Mouse (Mus musculus) lung, postnatal 0 days (tissue): ENCODE results near the gene Gstm5. TPM values are rescaled to one million over a fixed set of nuclear protein-coding genes. Genes with fewer than 3 reads are reported as not detected.
"Not testable (repeated sequence)": the region's sequence is repeated elsewhere in the genome, so short reads cannot be mapped to it uniquely, and the experiment has no call there.

Experiments used
- ATAC-seq: fragments of 200-750 bp; cut with Nextera tagmentation; 2 replicates; pipeline ENCODE4 v1.8.0; 2017; ENCODE audit warnings: moderate library complexity
- DNase-seq: peaks from one replicate; pipeline ENCODE4 v3.0.0-alpha.2; 2016; ENCODE audit warnings: low spot score
- H3K27ac ChIP-seq: fragments of 300-500 bp; sonication (generic); 2 replicates; pipeline ENCODE4 v1.5.1; 2014; ENCODE audit warnings: antibody characterized with exemption, mild to moderate bottlenecking, low read length, mixed read lengths
- H3K27me3 ChIP-seq: fragments of 300-500 bp; sonication (generic); replicated peaks from 2 replicates; pipeline ENCODE4 v1.6.1; 2014; ENCODE audit warnings: low read length, mixed read lengths; ENCODE audit not compliant: insufficient read depth
- H3K36me3 ChIP-seq: fragments of 300-500 bp; sonication (generic); 2 replicates; pipeline ENCODE4 v1.6.1; 2014; ENCODE audit warnings: low read length, mixed read lengths; ENCODE audit not compliant: insufficient read depth
- H3K4me1 ChIP-seq: fragments of 300-500 bp; sonication (generic); 2 replicates; pipeline ENCODE4 v1.6.1; 2014; ENCODE audit warnings: antibody characterized with exemption, low read depth, low read length, mixed read lengths; ENCODE audit not compliant: insufficient read depth
- H3K4me2 ChIP-seq: fragments of 300-500 bp; sonication (generic); replicated peaks from 2 replicates; pipeline ENCODE4 v1.6.1; 2014; ENCODE audit warnings: low read depth, mild to moderate bottlenecking, low read length, moderate library complexity, mixed read lengths
- H3K4me3 ChIP-seq: fragments of 300-500 bp; sonication (generic); 2 replicates; pipeline ENCODE4 v1.5.1; 2014; ENCODE audit warnings: low read depth, low read length
- H3K9ac ChIP-seq: fragments of 300-500 bp; sonication (generic); replicated peaks from 2 replicates; pipeline ENCODE4 v1.6.1; 2014; ENCODE audit warnings: low read depth, mild to moderate bottlenecking
- H3K9me3 ChIP-seq: fragments of 300-500 bp; sonication (generic); 2 replicates; pipeline ENCODE4 v1.6.1; 2016; ENCODE audit warnings: low read length, mixed read lengths
- CTCF ChIP-seq: IDR thresholded peaks from 2 replicates; pipeline ENCODE4 v1.5.1; 2016; ENCODE audit warnings: antibody characterized with exemption, mild to moderate bottlenecking
- EP300 ChIP-seq: IDR thresholded peaks from 2 replicates; pipeline ENCODE4 v1.6.1; 2016; ENCODE audit warnings: antibody characterized with exemption, mild to moderate bottlenecking, control low read depth
- WGBS: fragments of 180-500 bp; shearing (Covaris S2); extraction: QIAGEN DNeasy Blood & Tissue Kit; methylation state at CpG from one replicate; pipeline ENCODE4 v1.1.7; 2014; 5-methylcytosine and 5-hydroxymethylcytosine counted together
- polyA plus RNA-seq: library from polyadenylated mRNA; unstranded; fragments of >200 nt; fragmentation: Nextera tagmentation; extraction: Ambion mirVana; gene quantifications from 2 replicates; pipeline ENCODE4 v1.2.1, GENCODE M21; 2015

Gene Gstm5
- polyA plus RNA-seq, 1 experiment from 2014 or later: 50.4 TPM

- no peak for ATAC-seq
- Histone ChIP-seq H3K9ac (no peak overlapping the region), H3K27me3 (no peaks in the 10 kb centered on the region), H3K27ac (no peak overlapping the region), H3K4me1 (no peaks in the 10 kb centered on the region), H3K36me3 (no peaks in the 10 kb centered on the region), H3K4me3 (no peak overlapping the region), H3K4me2 (no peak overlapping the region), H3K9me3 (no peaks in the 10 kb centered on the region)
- DNase-seq: no peak
- WGBS: 73% methylated on average over 9 of the region's 9 CpGs
- no peak for TF ChIP-seq CTCF
- no peak for TF ChIP-seq EP300
Observed at GRCm38 (mm10) chr3:107887674-107888495, 7.7 kb upstream of the Gstm5 start.

GRCm38 (mm10) chr3:107889236-107889635 is 6.4 kb upstream of the Gstm5 start:
- not testable (repeated sequence) for H3K9me3 ChIP-seq, H3K36me3 ChIP-seq, H3K27ac ChIP-seq, H3K4me2 ChIP-seq, H3K4me3 ChIP-seq, DNase-seq, H3K9ac ChIP-seq, H3K27me3 ChIP-seq, H3K4me1 ChIP-seq, ATAC-seq
- WGBS: 84% methylated on average over 2 of the region's 2 CpGs

- no peak for TF ChIP-seq EP300
- TF ChIP-seq CTCF: no peak
Observed at GRCm38 (mm10) chr3:107895194-107895719, 364 bp upstream of the Gstm5 start.

GRCm38 (mm10) chr3:107898691-107899090 is 3.1 kb downstream of the Gstm5 start:
- Histone ChIP-seq H3K9ac (no peak overlapping the region), H3K27me3 (no peaks in the 10 kb centered on the region), H3K36me3 (no peaks in the 10 kb centered on the region), H3K4me1 (peaks cover 2% of the 10 kb centered on the region; the same call in 1 of the 2 replicates), H3K9me3 (no peaks in the 10 kb centered on the region), H3K4me3 (no peak overlapping the region), H3K4me2 (no peak overlapping the region), H3K27ac (no peak overlapping the region)
- DNase-seq: no peak
- no peak for TF ChIP-seq EP300
- no peak for TF ChIP-seq CTCF
- 91% methylated on average over 13 of the region's 13 CpGs for WGBS
- no peak for ATAC-seq

More at GRCm38 (mm10) chr3:107895194-107895719, 364 bp upstream of the Gstm5 start:
- Histone ChIP-seq H3K27ac (no peak overlapping the region), H3K36me3 (no peaks in the 10 kb centered on the region), H3K9ac (peak overlapping the region; percentile 64; the same call in 1 of the 2 replicates), H3K4me1 (peaks cover 2% of the 10 kb centered on the region; the same call in 1 of the 2 replicates), H3K4me3 (peak overlapping the region; percentile 62), H3K9me3 (no peaks in the 10 kb centered on the region), H3K4me2 (peak overlapping the region; percentile 87), H3K27me3 (no peaks in the 10 kb centered on the region)
- ATAC-seq (0 out of 2 replicates have a peak, but pooled peaks have one; percentile 7), DNase-seq (no peak)
- 7% methylated on average over 6 of the region's 6 CpGs for WGBS

GRCm38 (mm10) chr3:107900955-107901673 is 5.5 kb downstream of the Gstm5 start:
- WGBS: 68% methylated on average over 11 of the region's 11 CpGs
- H3K4me2 ChIP-seq: no peak overlapping the region
- DNase-seq (peak; percentile 56), ATAC-seq (no peak)
- no peaks in the 10 kb centered on the region for H3K36me3 ChIP-seq
- no peaks in the 10 kb centered on the region for H3K27me3 ChIP-seq
- H3K4me3 ChIP-seq: no peak overlapping the region
- TF ChIP-seq CTCF (no peak), EP300 (no peak)
- no peaks in the 10 kb centered on the region for H3K9me3 ChIP-seq
- H3K9ac ChIP-seq: no peak overlapping the region
- H3K27ac ChIP-seq: no peak overlapping the region
- H3K4me1 ChIP-seq: no peaks in the 10 kb centered on the region; the same call in 1 of the 2 replicates

- Histone ChIP-seq H3K9me3 (no peaks in the 10 kb centered on the region), H3K4me3 (no peak overlapping the region), H3K36me3 (no peaks in the 10 kb centered on the region), H3K27me3 (no peaks in the 10 kb centered on the region), H3K4me1 (no peaks in the 10 kb centered on the region), H3K9ac (no peak overlapping the region), H3K27ac (no peak overlapping the region), H3K4me2 (no peak overlapping the region)
- WGBS: 64% methylated on average over 6 of the region's 6 CpGs
- DNase-seq (no peak), ATAC-seq (no peak)
- TF ChIP-seq CTCF: no peak
- TF ChIP-seq EP300: no peak
Observed at GRCm38 (mm10) chr3:107905942-107906341, 10.3 kb downstream of the Gstm5 start.
